Comparison of ENCODE assay signal across 22 mouse cellular contexts in the genomic region with DNA sequence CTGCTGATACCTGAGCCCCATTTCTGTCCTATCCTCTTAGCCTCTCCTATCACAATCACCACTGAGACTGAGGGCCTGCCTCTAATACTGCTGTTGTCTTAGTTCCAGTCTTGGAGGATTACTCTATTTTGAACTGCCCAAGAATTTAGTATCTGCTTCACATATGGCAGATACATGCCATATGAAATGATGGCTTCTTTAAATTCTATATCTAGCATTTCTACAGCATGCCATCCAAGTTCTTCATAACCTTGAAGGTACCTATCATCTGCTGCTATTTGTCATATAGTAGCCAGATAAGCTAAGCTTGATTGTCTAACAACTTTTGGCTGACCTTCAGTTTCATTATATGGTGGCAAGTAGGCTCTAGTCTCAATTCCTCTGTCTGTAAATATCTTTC.
"Had no signal": no experiment of that assay in that cellular context is flagged by ENCODE, and none has a peak within 500 bp of the region (broad histone marks: within the 10 kb centered on the region; RNA-seq: fewer than 3 reads in every experiment).

No protein-coding gene starts in this region.

- H3K27me3 ChIP-seq: kidney, embryonic 15.5 days; limb, embryonic 12.5 days; limb, embryonic 15.5 days; lung, embryonic 15.5 days; megakaryocyte, embryonic 14.5 days; neural tube, embryonic 12.5 days; neural tube, embryonic 15.5 days; stomach, embryonic 15.5 days had no signal

- H3K27ac ChIP-seq: kidney, embryonic 15.5 days; limb, embryonic 12.5 days; limb, embryonic 15.5 days; lung, embryonic 15.5 days; midbrain, embryonic 10.5 days; neural tube, embryonic 12.5 days; neural tube, embryonic 15.5 days; stomach, embryonic 15.5 days had no signal

- H3K9ac ChIP-seq: kidney, embryonic 15.5 days; limb, embryonic 12.5 days; limb, embryonic 15.5 days; lung, embryonic 15.5 days; neural tube, embryonic 12.5 days; neural tube, embryonic 15.5 days; stomach, embryonic 15.5 days had no signal

- H3K4me2 ChIP-seq: kidney, embryonic 15.5 days; limb, embryonic 12.5 days; limb, embryonic 15.5 days; lung, embryonic 15.5 days; neural tube, embryonic 12.5 days; neural tube, embryonic 15.5 days; stomach, embryonic 15.5 days had no signal

- H3K4me3 ChIP-seq: kidney, embryonic 15.5 days; limb, embryonic 12.5 days; limb, embryonic 15.5 days; lung, embryonic 15.5 days; megakaryocyte, embryonic 14.5 days; midbrain, embryonic 10.5 days; neural tube, embryonic 12.5 days; neural tube, embryonic 15.5 days; stomach, embryonic 15.5 days had no signal

- ATAC-seq: intestine, postnatal 0 days had no signal

- DNase-seq: kidney, adult 2 months; kidney, postnatal 10 days; kidney, postnatal 36 days; left cerebral cortex, postnatal 4 days; lung, adult 18-20 months; lung, postnatal 10 days; lung, postnatal 36 days; midbrain, embryonic 14.5 days; right cerebral cortex, adult 18-20 months; right cerebral cortex, postnatal 14 days; right cerebral cortex, postnatal 4 days; thymus, postnatal 36 days had no signal

- H3K9me3 ChIP-seq: kidney, embryonic 15.5 days; limb, embryonic 12.5 days; limb, embryonic 15.5 days; lung, embryonic 15.5 days; megakaryocyte, embryonic 14.5 days; midbrain, embryonic 10.5 days; neural tube, embryonic 12.5 days; neural tube, embryonic 15.5 days; stomach, embryonic 15.5 days had no signal
